Mouse (Mus musculus): Measurements from ENCODE around the gene Robo1. TPM values are rescaled to one million over a fixed set of nuclear protein-coding genes. Genes with fewer than 3 reads are reported as not detected.

The Robo1 gene
- polyA plus RNA-seq, 1 experiment from 2014 or later, result 30.1 TPM

DNA sequence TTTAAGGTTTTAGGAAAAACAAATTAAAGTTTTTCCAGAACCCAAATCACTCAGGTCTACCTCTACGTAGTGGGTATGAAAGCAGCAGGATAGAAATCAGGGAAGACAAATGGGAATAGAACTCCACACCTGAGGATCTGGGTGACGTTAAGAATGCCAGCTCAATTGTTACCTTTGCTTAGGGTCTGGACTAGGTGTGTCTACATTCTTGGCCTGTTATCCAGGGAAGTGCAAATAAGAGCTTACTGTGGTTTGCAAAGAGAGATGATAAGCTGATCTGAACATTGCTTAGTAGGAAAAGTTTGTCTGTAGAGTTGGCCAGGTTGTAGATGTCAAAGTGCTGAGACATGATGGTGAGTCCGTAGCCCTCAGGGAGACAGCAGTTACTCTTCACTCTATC, 754.4 kb downstream of the Robo1 start:
- no peak overlapping the region for H3K9ac ChIP-seq
- no peaks in the 10 kb centered on the region for H3K4me1 ChIP-seq (replicated peaks)
- no peaks in the 10 kb centered on the region for H3K27me3 ChIP-seq (replicated peaks)
- H3K9me3 ChIP-seq (replicated peaks), result 0 out of 2 replicates have a peak, but pooled peaks cover 3% of the 10 kb centered on the region
- no peak overlapping the region for H3K4me2 ChIP-seq
- H3K36me3 ChIP-seq, result no peaks in the 10 kb centered on the region
- no peak overlapping the region for H3K27ac ChIP-seq (ENCODE audit: poor library complexity, severe bottlenecking)
- H3K4me3 ChIP-seq, result no peak overlapping the region
- ATAC-seq (ENCODE audit: insufficient number of reproducible peaks, low FRiP score), result no peak
- 79% methylated on average over 3 of the region's 3 CpGs for WGBS

DNA sequence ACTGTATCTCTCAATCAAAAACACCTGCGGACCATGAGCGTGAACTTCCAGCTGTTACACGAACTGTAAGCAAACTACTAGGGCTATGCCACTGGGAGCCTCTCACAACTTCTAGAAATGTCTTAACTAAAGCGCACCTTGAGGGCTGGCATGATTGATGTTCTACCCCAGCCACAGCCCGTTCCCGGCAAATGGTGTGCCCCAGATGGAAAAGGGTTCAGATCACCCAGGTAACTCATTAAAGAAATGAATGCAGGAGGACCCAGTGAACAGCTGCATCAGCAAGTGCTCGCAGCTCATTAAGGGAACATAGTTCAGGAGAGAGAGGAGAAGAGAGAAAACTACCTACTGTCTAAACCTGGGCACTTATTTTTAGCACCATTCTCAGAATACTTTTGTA, 759.7 kb downstream of the Robo1 start:
- no peak overlapping the region for H3K4me2 ChIP-seq
- WGBS, result 87% methylated on average over 7 of the region's 7 CpGs

DNA sequence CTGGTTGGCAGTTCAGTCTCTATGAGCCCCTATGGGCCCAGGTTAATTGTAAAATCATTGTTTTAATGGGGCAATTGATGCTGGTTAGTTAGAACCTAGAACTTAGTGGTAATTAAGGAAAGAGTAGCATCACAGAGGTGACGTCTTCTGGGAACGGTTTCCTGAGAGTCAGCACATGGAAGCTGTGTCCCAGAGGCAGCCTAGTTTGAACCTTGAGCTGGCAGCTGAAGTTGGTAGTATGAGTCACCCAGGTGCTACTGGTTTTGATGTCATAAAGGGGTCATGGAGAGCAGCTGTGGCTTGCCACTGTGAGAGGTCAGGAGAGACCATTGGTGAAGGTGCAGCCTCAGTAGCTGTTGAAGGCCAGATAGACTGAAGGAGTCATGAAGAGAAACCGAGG, 763.9 kb downstream of the Robo1 start:
- Histone ChIP-seq H3K4me3 (no peak overlapping the region), H3K36me3 (no peaks in the 10 kb centered on the region), H3K27me3 (replicated peaks) (no peaks in the 10 kb centered on the region), H3K4me1 (replicated peaks) (no peaks in the 10 kb centered on the region), H3K9ac (no peak overlapping the region), H3K4me2 (no peak overlapping the region), H3K27ac (ENCODE audit: poor library complexity, severe bottlenecking) (no peak overlapping the region), H3K9me3 (replicated peaks) (0 out of 2 replicates have a peak, but pooled peaks cover 3% of the 10 kb centered on the region)
- WGBS, result 94% methylated on average over 3 of the region's 3 CpGs
- ATAC-seq (ENCODE audit: insufficient number of reproducible peaks, low FRiP score), result no peak

More for the DNA sequence above, 759.7 kb downstream of the Robo1 start:
- no peaks in the 10 kb centered on the region for H3K27me3 ChIP-seq (replicated peaks)
- no peak overlapping the region for H3K9ac ChIP-seq
- H3K9me3 ChIP-seq (replicated peaks), result 0 out of 2 replicates have a peak, but pooled peaks cover 3% of the 10 kb centered on the region
- no peak overlapping the region for H3K4me3 ChIP-seq
- no peak overlapping the region for H3K27ac ChIP-seq (ENCODE audit: poor library complexity, severe bottlenecking)
- no peaks in the 10 kb centered on the region for H3K4me1 ChIP-seq (replicated peaks)
- H3K36me3 ChIP-seq, result no peaks in the 10 kb centered on the region
- no peak for ATAC-seq (ENCODE audit: insufficient number of reproducible peaks, low FRiP score)

DNA sequence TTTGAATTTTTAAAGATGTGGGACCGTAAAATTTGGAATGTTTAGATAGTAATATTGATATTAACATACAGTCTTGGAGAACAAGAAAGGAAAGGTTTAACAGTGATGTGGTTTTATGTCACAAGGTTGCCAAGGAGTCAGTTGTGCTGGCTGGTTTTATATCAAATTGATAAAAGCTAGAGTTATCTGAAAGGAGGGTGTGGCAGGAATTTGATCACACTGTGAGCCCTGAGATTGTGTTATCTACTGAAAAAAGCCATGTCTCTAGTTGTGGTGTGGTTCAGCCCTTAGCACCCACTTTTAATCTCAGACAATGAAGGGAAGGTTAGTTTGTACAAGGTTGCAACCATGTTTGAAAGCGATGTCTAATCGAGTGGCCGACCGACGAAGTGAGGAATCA, 764.8 kb downstream of the Robo1 start:
- no peaks in the 10 kb centered on the region for H3K36me3 ChIP-seq
- H3K27ac ChIP-seq (ENCODE audit: poor library complexity, severe bottlenecking), result no peak overlapping the region
- 0 out of 2 replicates have a peak, but pooled peaks cover 3% of the 10 kb centered on the region for H3K9me3 ChIP-seq (replicated peaks)
- no peaks in the 10 kb centered on the region for H3K4me1 ChIP-seq (replicated peaks)
- H3K4me2 ChIP-seq, result no peak overlapping the region
- no peak overlapping the region for H3K4me3 ChIP-seq
- no peaks in the 10 kb centered on the region for H3K27me3 ChIP-seq (replicated peaks)
- no peak for ATAC-seq (ENCODE audit: insufficient number of reproducible peaks, low FRiP score)
- H3K9ac ChIP-seq, result no peak overlapping the region
- WGBS, result 83% methylated on average over 6 of the region's 6 CpGs

DNA sequence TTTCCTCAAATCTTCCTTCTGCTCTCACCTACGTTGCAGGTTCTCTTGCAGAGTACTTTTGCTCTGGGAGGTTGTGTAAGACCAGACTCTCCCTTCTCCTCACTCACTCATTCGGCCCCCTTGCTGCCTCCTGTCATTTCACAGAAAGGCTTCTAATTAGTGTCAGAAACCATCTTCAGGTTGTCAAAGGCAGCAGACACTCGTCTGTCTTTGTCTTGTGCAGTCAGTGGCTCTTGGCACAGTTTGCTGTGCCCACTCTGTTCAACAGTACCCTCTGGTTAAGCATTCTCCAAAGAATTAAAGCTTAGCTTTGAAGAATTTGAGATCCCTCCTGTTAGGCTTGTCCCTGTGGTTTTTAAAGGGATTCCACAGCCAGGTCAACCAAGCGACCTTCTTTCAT, 774.3 kb downstream of the Robo1 start:
- Histone ChIP-seq H3K4me1 (replicated peaks) (no peaks in the 10 kb centered on the region), H3K4me2 (no peak overlapping the region)
- WGBS, result 73% methylated on average over 4 of the region's 4 CpGs

DNA sequence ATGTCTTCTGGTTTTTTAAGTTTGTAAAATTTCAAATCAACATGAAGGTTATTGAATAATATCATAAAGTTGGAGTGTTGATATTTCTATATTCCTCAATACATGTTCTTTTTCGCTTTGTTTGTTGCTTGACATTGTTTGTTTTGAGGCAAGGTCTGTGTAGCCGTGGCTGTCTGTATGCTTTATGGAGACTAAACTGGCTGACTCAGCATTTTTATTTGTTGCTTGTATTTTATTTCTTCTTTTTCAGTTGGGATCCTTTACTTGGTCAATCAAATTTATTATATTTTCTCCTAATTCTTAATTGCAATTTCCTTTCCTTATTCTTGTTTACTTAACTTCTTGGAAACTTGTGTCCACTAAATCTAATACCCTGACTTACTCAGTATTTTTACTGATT, 775.0 kb downstream of the Robo1 start:
- H3K4me3 ChIP-seq, result no peak overlapping the region
- no peak overlapping the region for H3K4me2 ChIP-seq
- 77% methylated on average over 2 of the region's 2 CpGs for WGBS
- H3K27ac ChIP-seq (ENCODE audit: poor library complexity, severe bottlenecking), result no peak overlapping the region
- no peaks in the 10 kb centered on the region for H3K36me3 ChIP-seq
- no peaks in the 10 kb centered on the region for H3K4me1 ChIP-seq (replicated peaks)
- H3K27me3 ChIP-seq (replicated peaks), result no peaks in the 10 kb centered on the region
- H3K9me3 ChIP-seq (replicated peaks), result no peaks in the 10 kb centered on the region
- ATAC-seq (ENCODE audit: insufficient number of reproducible peaks, low FRiP score), result no peak
- H3K9ac ChIP-seq, result no peak overlapping the region

More for the DNA sequence above, 774.3 kb downstream of the Robo1 start:
- H3K27ac ChIP-seq (ENCODE audit: poor library complexity, severe bottlenecking), result no peak overlapping the region
- no peak overlapping the region for H3K9ac ChIP-seq
- H3K9me3 ChIP-seq (replicated peaks), result no peaks in the 10 kb centered on the region
- H3K27me3 ChIP-seq (replicated peaks), result no peaks in the 10 kb centered on the region
- no peaks in the 10 kb centered on the region for H3K36me3 ChIP-seq
- ATAC-seq (ENCODE audit: insufficient number of reproducible peaks, low FRiP score), result no peak
- H3K4me3 ChIP-seq, result no peak overlapping the region

Data from heart, embryonic 12.5 days (tissue).